ENCODE assay signal across 24 mouse cellular contexts in the genomic region with DNA sequence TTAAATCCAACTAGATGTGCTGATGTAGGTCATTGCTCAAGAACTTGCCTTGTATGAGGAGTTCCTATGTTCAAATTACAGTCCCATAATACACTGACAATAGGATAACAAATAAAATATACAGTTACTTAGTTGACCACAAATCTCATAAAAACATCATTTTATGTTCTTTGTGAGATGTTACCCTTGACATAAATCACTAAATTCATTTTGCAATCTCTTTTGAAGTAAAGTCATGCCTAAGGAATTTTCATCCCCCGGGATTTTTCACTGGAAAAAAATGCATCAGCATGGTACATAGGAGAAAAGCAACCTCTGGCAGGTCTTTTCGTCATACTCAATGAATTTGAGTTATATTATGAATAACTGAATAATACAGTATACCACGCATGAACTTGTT.
"Had no signal": no experiment of that assay in that cellular context is flagged by ENCODE, and none has a peak within 500 bp of the region (broad histone marks: within the 10 kb centered on the region; RNA-seq: fewer than 3 reads in every experiment).

No protein-coding gene starts in this region.

- ATAC-seq: hindbrain, postnatal 0 days; intestine, postnatal 0 days; liver, embryonic 12.5 days had no signal

- H3K36me3 ChIP-seq: heart, embryonic 13.5 days; heart, embryonic 15.5 days; hindbrain, embryonic 13.5 days; hindbrain, embryonic 15.5 days; limb, embryonic 13.5 days; limb, embryonic 15.5 days; liver, embryonic 12.5 days had no signal

- H3K4me2 ChIP-seq: heart, embryonic 11.5 days; heart, embryonic 13.5 days; heart, embryonic 15.5 days; hindbrain, embryonic 13.5 days; hindbrain, embryonic 15.5 days; limb, embryonic 13.5 days; limb, embryonic 15.5 days; liver, embryonic 12.5 days had no signal

- H3K9me3 ChIP-seq: heart, embryonic 13.5 days; heart, embryonic 15.5 days; hindbrain, embryonic 13.5 days; hindbrain, embryonic 15.5 days; limb, embryonic 13.5 days; limb, embryonic 15.5 days; liver, embryonic 12.5 days had no signal

- H3K4me3 ChIP-seq: gastrocnemius, adult 2 months; heart, adult 2 months; heart, embryonic 13.5 days; heart, embryonic 15.5 days; hindbrain, embryonic 13.5 days; hindbrain, embryonic 15.5 days; layer of hippocampus, adult 2 months; left cerebral cortex, adult 2 months; limb, embryonic 13.5 days; limb, embryonic 15.5 days; liver, embryonic 12.5 days had no signal

- DNase-seq: gastrocnemius, adult 2 months; gastrocnemius, postnatal 10 days; gastrocnemius, postnatal 25 days; heart, adult 2 months; heart, postnatal 14 days; heart, postnatal 36 days; kidney, adult 18-20 months; kidney, adult 8-10 months; kidney, postnatal 14 days; kidney, postnatal 4 days; left cerebral cortex, postnatal 4 days had no signal

- H3K9ac ChIP-seq: heart, embryonic 13.5 days; heart, embryonic 15.5 days; hindbrain, embryonic 13.5 days; hindbrain, embryonic 15.5 days; limb, embryonic 13.5 days; limb, embryonic 15.5 days; liver, embryonic 12.5 days; liver, embryonic 14.5 days had no signal

- H3K4me1 ChIP-seq: heart, embryonic 13.5 days; heart, embryonic 15.5 days; hindbrain, embryonic 13.5 days; hindbrain, embryonic 15.5 days; limb, embryonic 13.5 days; limb, embryonic 15.5 days; liver, embryonic 12.5 days had no signal

- H3K27me3 ChIP-seq: heart, embryonic 13.5 days; heart, embryonic 15.5 days; hindbrain, embryonic 13.5 days; hindbrain, embryonic 15.5 days; limb, embryonic 13.5 days; limb, embryonic 15.5 days; liver, embryonic 12.5 days had no signal

- H3K27ac ChIP-seq: gastrocnemius, adult 2 months; heart, adult 2 months; heart, embryonic 13.5 days; heart, embryonic 15.5 days; hindbrain, embryonic 13.5 days; hindbrain, embryonic 15.5 days; hindbrain, postnatal 0 days; layer of hippocampus, adult 2 months; left cerebral cortex, adult 2 months; limb, embryonic 13.5 days; limb, embryonic 15.5 days; liver, embryonic 12.5 days; liver, embryonic 14.5 days had no signal
